Mouse (Mus musculus): ENCODE measurements around the gene Hivep1.
A peak's percentile ranks its signal among the peaks of the same experiment; 100 is the strongest.

Gene Hivep1

GRCm38 (mm10) chr13:42144627-42145026 lies 92.8 kb downstream of the Hivep1 start:
- Histone ChIP-seq H3K9me3 (ENCODE audit: low read length) (peaks cover 3% of the 10 kb centered on the region; the same call in 1 of the 2 replicates), H3K27me3 (ENCODE audit: insufficient read depth, low read length) (no peaks in the 10 kb centered on the region), H3K4me1 (replicated peaks; ENCODE audit: low read depth, low read length) (peaks cover 3% of the 10 kb centered on the region; the same call in 1 of the 2 replicates), H3K36me3 (ENCODE audit: insufficient read depth, low read length) (no peaks in the 10 kb centered on the region; the same call in 1 of the 2 replicates), H3K4me3 (replicated peaks; ENCODE audit: low read length) (no peak overlapping the region)
- TF ChIP-seq POU5F1 (IDR thresholded peaks at IDR 0.05; ENCODE audit: borderline replicate concordance, low read length) (no peak), NANOG (IDR thresholded peaks at IDR 0.05; ENCODE audit: borderline replicate concordance, low read length) (no peak), CTCF (conservative IDR thresholded peaks at IDR 0.05; ENCODE audit: low read length) (0 out of 2 replicates have a peak, but pooled peaks have one; percentile 4)

DNA sequence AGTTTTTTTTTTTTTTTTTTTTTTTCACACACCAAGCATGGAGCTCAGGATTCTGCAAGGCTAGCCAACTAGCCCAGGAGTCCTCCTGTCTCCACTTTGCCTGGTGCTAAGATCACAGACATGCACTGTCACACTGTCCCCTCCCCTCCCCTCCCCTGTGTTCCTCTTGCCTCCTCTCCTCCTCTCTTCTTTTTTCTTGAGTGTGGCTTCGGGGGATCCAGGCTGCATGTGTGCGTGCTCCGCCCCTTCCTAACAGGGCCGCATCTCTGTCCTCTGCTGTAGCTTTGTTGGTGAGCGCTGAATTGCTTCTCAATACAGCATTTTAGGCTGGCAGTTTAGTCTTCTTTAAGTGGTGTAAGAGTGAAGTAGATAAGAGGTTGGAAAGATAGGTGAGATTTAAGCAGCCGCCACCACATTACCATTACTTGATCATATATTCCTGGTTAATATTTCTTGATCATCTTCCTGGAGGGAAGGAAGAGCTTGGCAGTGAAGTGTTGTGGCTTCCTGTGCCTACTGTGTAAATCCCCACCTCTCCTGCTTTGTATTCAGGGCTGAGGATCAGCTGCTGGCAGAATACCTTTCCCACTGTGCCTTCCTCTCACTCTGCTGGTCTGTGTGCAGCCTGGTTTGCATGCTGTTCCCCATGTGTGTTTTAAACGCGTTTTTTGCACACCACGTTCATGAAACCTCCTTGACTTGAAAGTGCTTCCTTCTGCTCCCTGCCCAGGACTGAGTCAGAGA lies 97.7 kb downstream of the Hivep1 start:
- H3K36me3 ChIP-seq (ENCODE audit: insufficient read depth, low read length): no peaks in the 10 kb centered on the region
- no peak overlapping the region for H3K4me3 ChIP-seq (replicated peaks; ENCODE audit: low read length)
- TF ChIP-seq CTCF (conservative IDR thresholded peaks at IDR 0.05; ENCODE audit: low read length) (no peak), NANOG (IDR thresholded peaks at IDR 0.05; ENCODE audit: borderline replicate concordance, low read length) (no peak), POU5F1 (IDR thresholded peaks at IDR 0.05; ENCODE audit: borderline replicate concordance, low read length) (no peak)
- H3K4me1 ChIP-seq (replicated peaks; ENCODE audit: low read depth, low read length): peaks cover 12% of the 10 kb centered on the region
- H3K9me3 ChIP-seq (ENCODE audit: low read length): peaks cover 8% of the 10 kb centered on the region; the same call in 1 of the 2 replicates
- H3K27me3 ChIP-seq (ENCODE audit: insufficient read depth, low read length): no peaks in the 10 kb centered on the region

- Histone ChIP-seq H3K4me3 (replicated peaks; ENCODE audit: low read length) (no peak overlapping the region), H3K4me1 (replicated peaks; ENCODE audit: low read depth, low read length) (peaks cover 12% of the 10 kb centered on the region)
Observed at GRCm38 (mm10) chr13:42150072-42150450, 98.2 kb downstream of the Hivep1 start.

DNA sequence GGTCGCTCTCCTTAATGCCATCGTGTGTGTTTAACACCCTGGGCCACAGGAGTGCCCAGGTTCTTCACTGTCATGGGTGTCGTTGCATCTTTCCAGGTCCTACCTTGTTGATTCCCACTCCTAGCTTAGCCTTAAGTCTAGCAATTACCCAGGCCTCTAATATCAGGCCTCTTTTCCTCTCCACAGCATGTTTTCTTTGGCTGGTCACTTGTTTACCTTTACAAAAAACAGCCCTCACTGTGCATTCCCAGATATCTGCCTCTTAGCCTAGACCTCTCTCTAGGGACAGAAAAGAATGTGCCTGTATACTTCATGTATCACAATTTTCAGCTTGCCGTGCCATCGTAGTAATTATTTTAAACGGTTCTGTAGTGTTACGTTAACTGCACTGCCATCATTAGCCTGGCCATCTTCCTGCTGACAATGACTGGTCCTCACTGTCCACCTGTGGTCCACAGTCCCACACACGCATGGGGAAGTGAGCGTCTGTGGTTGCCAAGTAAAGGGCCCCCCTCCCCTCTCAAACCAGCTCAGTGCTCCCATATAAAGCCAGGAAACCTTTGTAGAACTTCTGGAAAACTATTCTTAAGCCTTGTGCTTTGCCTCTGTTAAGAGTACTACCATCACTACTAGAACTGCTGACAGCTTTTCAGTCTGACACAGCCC lies 98.8 kb downstream of the Hivep1 start:
- H3K27me3 ChIP-seq (ENCODE audit: insufficient read depth, low read length): no peaks in the 10 kb centered on the region
- no peak for TF ChIP-seq POU5F1 (IDR thresholded peaks at IDR 0.05; ENCODE audit: borderline replicate concordance, low read length)
- no peak for TF ChIP-seq NANOG (IDR thresholded peaks at IDR 0.05; ENCODE audit: borderline replicate concordance, low read length)
- no peak for TF ChIP-seq CTCF (conservative IDR thresholded peaks at IDR 0.05; ENCODE audit: low read length)
- H3K36me3 ChIP-seq (ENCODE audit: insufficient read depth, low read length): peaks cover 10% of the 10 kb centered on the region
- H3K4me3 ChIP-seq (replicated peaks; ENCODE audit: low read length): no peak overlapping the region
- peaks cover 8% of the 10 kb centered on the region; the same call in 1 of the 2 replicates for H3K9me3 ChIP-seq (ENCODE audit: low read length)
- H3K4me1 ChIP-seq (replicated peaks; ENCODE audit: low read depth, low read length): peaks cover 12% of the 10 kb centered on the region

More at GRCm38 (mm10) chr13:42150072-42150450, 98.2 kb downstream of the Hivep1 start:
- no peak; the same call in 1 of the 2 replicates for TF ChIP-seq NANOG (IDR thresholded peaks at IDR 0.05; ENCODE audit: borderline replicate concordance, low read length)
- TF ChIP-seq POU5F1 (IDR thresholded peaks at IDR 0.05; ENCODE audit: borderline replicate concordance, low read length): peak; percentile 94
- TF ChIP-seq CTCF (conservative IDR thresholded peaks at IDR 0.05; ENCODE audit: low read length): no peak
- peaks cover 5% of the 10 kb centered on the region for H3K36me3 ChIP-seq (ENCODE audit: insufficient read depth, low read length)
- no peaks in the 10 kb centered on the region for H3K27me3 ChIP-seq (ENCODE audit: insufficient read depth, low read length)
- peaks cover 8% of the 10 kb centered on the region; the same call in 1 of the 2 replicates for H3K9me3 ChIP-seq (ENCODE audit: low read length)

- TF ChIP-seq CTCF (conservative IDR thresholded peaks at IDR 0.05; ENCODE audit: low read length) (no peak), POU5F1 (IDR thresholded peaks at IDR 0.05; ENCODE audit: borderline replicate concordance, low read length) (no peak), NANOG (IDR thresholded peaks at IDR 0.05; ENCODE audit: borderline replicate concordance, low read length) (no peak)
- Histone ChIP-seq H3K27me3 (ENCODE audit: insufficient read depth, low read length) (no peaks in the 10 kb centered on the region), H3K36me3 (ENCODE audit: insufficient read depth, low read length) (peaks cover 30% of the 10 kb centered on the region), H3K4me1 (replicated peaks; ENCODE audit: low read depth, low read length) (peaks cover 22% of the 10 kb centered on the region), H3K4me3 (replicated peaks; ENCODE audit: low read length) (no peak overlapping the region), H3K9me3 (ENCODE audit: low read length) (no peaks in the 10 kb centered on the region)
Observed at GRCm38 (mm10) chr13:42158259-42158658, 106.4 kb downstream of the Hivep1 start.

- Histone ChIP-seq H3K9me3 (ENCODE audit: low read length) (no peaks in the 10 kb centered on the region), H3K27me3 (ENCODE audit: insufficient read depth, low read length) (no peaks in the 10 kb centered on the region), H3K4me1 (replicated peaks; ENCODE audit: low read depth, low read length) (peaks cover 28% of the 10 kb centered on the region), H3K36me3 (ENCODE audit: insufficient read depth, low read length) (peaks cover 30% of the 10 kb centered on the region), H3K4me3 (replicated peaks; ENCODE audit: low read length) (no peak overlapping the region)
- TF ChIP-seq POU5F1 (IDR thresholded peaks at IDR 0.05; ENCODE audit: borderline replicate concordance, low read length) (no peak), NANOG (IDR thresholded peaks at IDR 0.05; ENCODE audit: borderline replicate concordance, low read length) (no peak)
Observed at GRCm38 (mm10) chr13:42159416-42160185, 107.8 kb downstream of the Hivep1 start.

DNA sequence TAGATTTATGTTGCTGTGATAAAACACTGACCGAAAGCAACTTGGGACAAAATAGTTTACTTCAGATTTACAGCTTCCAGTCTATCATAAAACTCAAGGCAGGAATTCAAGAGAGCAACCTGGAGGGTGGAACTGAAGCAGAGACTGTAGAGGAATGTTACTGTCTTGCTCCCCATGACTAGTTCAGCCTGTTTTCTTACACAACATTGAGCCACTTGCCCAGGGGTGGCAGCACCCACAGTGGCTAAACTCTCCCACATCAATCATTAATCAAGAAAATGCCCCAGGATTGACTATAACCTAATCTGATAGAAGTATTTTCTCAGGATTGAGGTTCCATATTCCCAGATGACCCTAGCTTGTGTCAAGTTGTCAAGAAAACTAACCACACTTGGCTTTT lies 119.0 kb downstream of the Hivep1 start:
- Histone ChIP-seq H3K4me3 (replicated peaks; ENCODE audit: low read length) (no peak overlapping the region), H3K9me3 (ENCODE audit: low read length) (no peaks in the 10 kb centered on the region), H3K4me1 (replicated peaks; ENCODE audit: low read depth, low read length) (no peaks in the 10 kb centered on the region), H3K36me3 (ENCODE audit: insufficient read depth, low read length) (peaks cover 17% of the 10 kb centered on the region), H3K27me3 (ENCODE audit: insufficient read depth, low read length) (no peaks in the 10 kb centered on the region)
- no peak for TF ChIP-seq NANOG (IDR thresholded peaks at IDR 0.05; ENCODE audit: borderline replicate concordance, low read length)
- no peak for TF ChIP-seq CTCF (conservative IDR thresholded peaks at IDR 0.05; ENCODE audit: low read length)
- TF ChIP-seq POU5F1 (IDR thresholded peaks at IDR 0.05; ENCODE audit: borderline replicate concordance, low read length): no peak

All from E14TG2a.4 (cell line).